Mouse (Mus musculus): ENCODE data around the gene Asic4.

Gene Asic4

DNA sequence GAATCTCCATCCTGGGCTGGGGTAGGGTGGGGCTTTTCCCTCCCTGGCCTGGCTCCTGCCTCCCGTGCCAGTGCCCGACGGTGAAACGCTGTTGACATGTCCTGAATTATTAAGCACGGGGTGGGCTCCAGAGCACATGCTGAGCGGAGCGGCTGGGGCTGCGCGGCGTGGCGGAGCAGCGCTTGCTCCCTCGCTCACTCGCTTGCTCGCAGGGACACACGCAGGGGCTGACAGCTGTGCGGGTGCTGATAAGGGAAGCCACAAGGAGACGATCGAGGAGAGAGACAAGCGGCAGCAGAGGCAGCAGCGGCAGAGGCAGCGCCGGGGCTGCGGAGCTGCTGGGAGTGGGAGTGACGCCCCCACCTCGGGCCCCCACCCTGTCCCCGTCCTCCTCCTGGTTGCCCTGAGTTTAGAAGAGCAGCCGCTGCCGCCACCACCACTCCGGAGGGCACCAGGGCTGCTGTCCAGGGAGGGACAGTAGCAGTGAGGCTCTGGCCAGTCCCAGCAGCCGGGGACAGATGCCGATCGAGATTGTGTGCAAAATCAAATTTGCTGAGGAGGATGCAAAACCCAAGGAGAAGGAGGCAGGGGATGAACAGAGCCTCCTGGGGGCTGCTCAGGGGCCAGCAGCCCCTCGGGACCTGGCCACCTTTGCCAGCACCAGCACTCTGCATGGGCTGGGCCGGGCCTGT lies at the start of gene Asic4:
Gene Asic4 (plus strand): TSS at position 123 of the 692 bp plus-strand sequence.
- DNase-seq (ENCODE audit: low spot score in 2 of 2) = no peak

DNA sequence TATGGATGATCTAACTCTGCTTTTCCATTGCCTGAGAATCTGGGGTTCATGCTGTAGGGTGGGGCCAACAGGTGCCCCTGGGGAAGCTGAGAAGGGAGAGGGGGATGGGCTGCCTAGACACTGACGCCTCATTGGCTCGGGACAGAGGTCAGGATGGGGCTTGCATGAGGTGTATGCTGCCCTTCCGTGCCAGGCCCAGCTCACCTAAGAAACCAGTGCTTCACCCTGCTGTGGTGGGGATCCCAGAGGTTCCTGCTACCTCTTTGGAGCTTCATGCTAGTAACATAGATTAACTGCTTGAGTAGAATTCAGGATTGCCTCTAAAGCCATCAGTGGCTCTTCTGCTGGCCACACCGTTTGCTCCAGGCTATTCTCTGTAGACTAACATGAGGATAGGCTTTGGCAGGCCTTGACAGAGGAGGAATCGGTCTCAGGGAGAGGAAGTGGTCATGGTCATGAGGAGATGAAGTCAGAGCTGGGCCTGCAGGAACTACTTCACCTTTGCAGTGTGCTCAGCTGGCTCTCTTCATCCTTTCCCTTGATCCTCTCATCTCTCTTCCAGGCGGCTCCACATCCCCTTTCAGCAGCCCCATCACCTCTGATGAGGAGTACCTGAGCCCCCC lies 49.6 kb upstream of the Asic4 start:
- no peak for DNase-seq (ENCODE audit: low spot score in 2 of 2)

DNA sequence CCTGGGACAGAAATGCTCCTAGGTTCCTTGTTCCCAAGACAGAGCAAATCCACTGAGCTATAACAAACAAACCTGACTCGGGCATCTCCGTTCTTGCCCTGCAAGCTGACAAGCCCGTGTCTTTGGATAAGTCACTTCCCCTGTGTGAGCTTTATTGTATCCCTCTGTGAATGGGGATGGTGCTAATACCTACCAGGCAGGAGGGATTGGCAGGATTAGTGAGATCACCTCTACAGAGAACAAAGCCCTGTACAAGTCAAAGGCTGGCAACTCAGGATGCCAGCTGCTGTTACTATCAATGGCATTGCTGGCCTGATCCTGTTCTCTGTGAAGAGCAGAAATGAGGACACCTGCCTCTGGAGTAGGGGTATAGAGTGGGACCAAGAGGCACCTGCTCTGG lies 44.7 kb upstream of the Asic4 start:
- DNase-seq (ENCODE audit: low spot score in 2 of 2) = no peak

DNA sequence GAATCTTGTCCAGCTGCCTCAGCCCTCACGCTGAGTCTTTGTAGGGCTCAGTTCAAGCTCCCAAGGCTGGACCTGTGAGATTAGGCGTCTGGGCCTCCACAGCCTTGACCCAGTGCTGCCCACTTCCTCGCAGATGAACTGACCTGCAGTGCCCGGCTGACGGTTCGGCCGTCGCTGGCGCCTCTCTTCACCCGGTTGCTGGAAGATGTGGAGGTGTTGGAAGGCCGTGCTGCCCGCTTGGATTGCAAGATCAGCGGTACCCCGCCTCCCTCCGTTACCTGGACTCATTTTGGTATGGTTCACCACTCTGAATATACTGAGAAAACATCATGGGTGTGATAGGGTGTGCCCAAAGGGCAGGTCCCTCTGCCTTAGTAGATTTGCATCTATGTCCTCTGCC lies 44.1 kb upstream of the Asic4 start:
- no peak for DNase-seq (ENCODE audit: low spot score in 2 of 2)

DNA sequence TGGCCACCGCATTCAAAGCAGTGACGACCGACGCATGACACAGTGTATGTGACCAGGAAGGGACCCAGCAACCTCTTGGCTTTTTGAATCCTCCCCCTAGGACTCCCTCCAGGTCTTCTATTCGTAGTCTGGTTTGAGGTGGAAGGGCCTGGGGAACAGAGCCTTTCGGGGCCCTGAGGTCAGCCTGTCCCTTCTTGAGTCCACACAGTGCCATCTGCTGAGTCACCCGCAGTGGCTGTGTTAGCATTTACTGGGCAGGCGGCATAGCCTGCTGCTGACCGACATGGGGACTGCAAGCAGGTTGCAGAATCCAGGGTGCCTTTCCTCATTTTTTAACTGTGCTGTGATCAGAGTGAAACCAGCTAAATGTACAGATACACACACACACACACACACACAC lies 43.2 kb upstream of the Asic4 start:
- no peak for DNase-seq (ENCODE audit: low spot score in 2 of 2)

DNA sequence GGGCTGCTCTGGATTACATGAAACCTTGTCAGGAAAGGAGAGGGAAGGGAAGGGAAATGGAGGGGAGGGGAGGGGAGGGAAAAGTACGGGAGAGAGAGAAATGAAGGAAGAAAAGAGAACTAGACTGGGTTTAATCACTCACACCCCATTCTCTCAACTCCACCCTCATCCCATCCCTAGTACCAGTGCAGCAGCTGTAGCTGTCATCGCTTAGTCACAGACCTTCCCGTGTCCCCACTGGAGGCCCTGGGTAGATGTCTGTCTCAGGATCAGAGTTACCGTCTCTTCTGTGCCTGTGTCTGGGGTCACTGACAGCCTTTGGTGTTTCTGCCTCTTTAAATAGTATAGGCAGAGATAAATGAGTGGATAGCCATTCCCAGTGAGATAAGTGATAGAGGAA lies 42.0 kb upstream of the Asic4 start:
- no peak for DNase-seq (ENCODE audit: low spot score in 2 of 2)

DNA sequence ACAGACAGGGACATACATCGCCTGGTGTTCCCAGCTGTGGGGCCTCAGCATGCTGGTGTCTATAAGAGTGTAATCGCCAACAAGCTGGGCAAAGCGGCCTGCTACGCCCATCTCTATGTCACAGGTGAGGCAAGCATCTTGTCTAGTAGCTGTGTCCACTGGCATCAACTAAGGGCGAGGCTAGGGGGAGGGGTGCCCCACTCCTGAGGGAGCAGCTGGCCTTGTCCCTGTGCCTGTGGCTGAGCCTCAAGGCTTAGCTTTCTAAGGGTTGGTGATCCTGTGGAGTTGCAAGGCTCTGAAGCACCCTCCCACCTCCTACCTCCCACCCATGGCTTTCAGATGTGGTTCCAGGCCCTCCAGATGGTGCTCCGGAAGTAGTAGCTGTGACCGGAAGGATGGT lies 40.3 kb upstream of the Asic4 start:
- no peak for DNase-seq (ENCODE audit: low spot score in 2 of 2)

DNA sequence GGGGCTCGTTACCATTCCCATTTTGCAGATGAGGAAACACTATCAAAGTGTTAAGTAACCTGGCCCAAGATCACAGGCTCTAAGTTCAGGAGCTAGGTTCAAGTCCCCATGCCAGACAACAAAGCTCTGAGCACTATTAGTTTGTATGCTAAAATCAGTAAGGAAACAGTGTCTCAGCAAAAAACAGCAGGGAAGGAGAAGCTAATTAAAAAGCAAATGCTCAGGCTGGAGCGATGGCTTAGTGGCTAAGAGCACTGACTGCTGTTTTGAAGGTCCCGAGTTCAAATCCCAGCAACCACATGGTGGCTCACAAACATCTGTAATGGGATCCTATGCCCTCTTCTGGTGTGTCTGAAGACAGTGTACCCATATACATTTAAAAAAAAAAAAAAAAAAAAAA lies 38.0 kb upstream of the Asic4 start:
- no peak for DNase-seq (ENCODE audit: low spot score in 2 of 2)

DNA sequence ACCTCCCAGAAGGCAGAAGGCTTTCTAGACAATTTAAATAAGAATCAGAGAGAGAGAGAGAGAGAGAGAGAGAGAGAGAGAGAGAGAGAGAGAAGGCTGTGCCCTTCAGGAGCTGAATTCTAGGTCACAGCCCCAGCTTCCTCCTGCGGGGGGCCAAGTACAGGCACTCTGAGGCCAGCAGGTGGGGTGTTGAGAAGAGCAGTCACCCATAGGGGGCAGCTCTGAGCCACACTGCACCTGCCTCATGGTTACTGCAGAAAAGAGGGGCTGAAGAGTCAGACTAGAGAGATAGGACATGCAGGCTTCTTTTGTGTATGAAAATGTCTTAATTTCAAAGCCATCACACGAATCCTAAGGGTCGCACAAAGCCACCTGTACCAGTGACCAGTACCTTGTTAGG lies 36.5 kb upstream of the Asic4 start:
- DNase-seq (ENCODE audit: low spot score in 2 of 2) = no peak

DNA sequence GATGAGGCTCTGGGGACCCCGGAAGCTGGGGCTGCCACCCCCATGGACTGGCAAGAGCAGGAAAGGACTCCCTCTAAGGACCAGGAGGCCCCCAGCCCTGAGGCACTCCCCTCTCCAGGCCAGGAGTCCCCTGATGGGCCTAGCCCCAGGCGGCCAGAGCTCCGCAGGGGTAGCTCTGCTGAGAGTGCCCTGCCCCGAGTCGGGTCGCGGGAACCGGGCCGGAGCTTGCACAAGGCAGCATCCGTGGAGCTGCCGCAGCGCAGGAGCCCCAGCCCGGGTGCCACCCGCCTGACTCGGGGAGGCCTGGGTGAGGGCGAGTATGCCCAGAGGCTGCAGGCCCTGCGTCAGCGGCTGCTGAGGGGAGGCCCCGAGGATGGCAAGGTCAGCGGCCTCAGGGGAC lies 28.4 kb upstream of the Asic4 start:
- no peak for DNase-seq (ENCODE audit: low spot score in 2 of 2)

DNA sequence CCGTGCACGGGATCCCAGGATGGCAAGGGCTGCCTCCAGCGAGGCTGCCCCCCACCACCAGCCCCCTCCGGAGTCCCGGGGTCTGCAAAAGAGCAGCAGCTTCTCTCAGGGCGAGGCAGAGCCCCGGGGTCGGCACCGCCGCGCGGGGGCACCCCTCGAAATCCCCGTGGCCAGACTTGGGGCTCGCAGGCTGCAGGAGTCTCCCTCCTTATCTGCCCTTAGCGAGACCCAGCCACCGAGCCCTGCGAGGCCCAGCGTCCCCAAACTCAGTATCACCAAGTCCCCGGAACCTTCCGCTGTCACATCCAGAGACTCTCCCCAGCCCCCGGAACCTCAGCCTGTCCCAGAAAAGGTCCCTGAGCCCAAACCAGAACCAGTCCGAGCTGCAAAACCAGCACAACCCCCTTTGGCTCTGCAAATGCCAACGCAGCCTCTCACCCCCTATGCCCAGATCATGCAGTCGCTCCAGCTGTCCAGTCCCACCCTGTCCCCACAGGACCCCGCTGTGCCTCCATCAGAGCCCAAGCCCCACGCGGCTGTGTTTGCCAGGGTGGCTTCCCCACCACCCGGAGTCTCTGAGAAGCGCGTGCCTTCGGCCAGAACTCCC lies 27.9 kb upstream of the Asic4 start:
- no peak for DNase-seq (ENCODE audit: low spot score in 2 of 2)

DNA sequence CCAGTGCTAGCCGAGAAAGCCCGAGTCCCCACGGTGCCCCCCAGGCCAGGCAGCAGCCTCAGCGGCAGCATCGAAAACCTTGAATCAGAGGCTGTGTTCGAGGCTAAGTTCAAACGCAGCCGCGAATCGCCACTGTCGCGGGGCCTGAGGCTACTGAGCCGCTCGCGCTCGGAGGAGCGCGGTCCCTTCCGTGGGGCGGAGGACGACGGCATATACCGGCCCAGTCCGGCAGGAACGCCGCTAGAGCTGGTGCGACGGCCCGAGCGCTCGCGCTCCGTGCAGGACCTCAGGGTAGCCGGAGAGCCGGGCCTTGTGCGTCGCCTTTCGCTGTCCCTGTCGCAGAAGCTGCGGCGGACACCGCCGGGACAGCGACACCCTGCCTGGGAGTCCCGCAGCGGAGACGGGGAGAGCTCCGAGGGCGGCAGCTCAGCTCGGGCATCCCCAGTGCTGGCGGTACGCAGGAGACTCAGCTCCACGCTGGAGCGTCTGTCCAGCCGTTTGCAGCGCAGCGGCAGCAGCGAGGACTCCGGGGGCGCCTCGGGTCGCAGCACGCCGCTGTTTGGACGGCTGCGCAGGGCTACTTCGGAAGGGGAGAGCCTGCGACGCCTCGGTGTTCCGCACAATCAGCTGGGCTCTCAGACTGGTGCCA lies 27.3 kb upstream of the Asic4 start:
- DNase-seq (ENCODE audit: low spot score in 2 of 2) = no peak

DNA sequence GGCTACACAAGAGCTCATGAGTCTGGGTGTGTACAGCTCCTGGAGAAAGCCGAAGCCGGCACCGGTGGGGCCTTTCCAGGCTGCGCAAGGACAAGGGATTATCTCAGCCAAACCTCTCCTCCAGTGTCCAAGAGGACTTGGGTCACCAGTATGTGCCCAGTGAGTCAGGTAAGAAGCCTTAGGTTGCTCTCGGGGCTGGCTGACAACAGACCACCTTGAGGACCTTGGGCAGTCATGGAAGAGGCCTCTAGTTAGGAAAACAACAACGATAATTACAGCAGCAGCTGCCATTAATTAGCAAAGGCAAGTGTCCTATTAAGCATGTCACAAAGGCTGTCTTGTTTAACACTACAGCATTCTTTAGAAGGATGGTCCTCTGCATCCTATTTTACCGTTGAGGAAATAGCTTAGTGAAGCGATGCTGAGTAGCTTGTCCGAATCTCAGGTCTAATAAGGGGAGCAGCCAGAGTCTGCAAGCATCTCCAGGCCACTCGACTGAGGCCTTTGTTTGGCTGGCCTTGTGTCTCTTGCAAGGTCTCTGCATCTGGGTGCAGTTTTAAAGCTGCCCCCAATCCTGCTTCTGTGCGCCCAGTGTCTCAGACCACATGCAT lies 26.4 kb upstream of the Asic4 start:
- DNase-seq (ENCODE audit: low spot score in 2 of 2) = no peak

DNA sequence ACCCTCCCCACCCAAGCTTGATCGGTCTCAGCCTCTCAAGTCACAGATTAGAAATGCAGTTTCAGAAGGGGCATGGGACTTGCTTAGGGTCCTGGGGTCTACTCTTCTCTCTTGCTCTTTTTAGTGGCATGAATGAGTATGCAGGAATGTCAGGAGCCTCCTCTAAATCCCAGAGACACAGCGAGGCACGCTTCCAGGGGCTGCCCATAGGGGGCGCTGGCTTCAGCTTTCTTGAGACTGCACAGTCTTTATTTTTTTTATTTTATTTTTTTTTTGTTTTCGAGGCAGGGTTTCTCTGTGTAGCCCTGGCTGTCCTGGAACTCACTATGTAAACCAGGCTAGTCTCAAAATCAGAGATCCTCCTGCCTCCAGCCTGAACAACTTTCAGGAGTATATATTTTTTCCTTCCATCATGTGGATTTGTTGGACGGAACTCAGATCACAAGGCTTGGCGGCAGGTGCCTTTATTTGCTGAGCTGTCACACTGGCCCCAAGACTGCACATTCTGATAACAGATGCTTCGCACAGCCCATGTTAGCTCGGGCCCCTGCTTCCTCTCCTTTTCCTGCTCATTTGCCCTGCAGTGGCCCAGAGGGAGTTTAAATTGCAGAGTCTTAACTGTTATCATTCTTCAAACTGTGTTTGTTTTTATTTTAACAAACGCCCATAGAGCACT lies 24.3 kb upstream of the Asic4 start:
- DNase-seq (ENCODE audit: low spot score in 2 of 2) = no peak

DNA sequence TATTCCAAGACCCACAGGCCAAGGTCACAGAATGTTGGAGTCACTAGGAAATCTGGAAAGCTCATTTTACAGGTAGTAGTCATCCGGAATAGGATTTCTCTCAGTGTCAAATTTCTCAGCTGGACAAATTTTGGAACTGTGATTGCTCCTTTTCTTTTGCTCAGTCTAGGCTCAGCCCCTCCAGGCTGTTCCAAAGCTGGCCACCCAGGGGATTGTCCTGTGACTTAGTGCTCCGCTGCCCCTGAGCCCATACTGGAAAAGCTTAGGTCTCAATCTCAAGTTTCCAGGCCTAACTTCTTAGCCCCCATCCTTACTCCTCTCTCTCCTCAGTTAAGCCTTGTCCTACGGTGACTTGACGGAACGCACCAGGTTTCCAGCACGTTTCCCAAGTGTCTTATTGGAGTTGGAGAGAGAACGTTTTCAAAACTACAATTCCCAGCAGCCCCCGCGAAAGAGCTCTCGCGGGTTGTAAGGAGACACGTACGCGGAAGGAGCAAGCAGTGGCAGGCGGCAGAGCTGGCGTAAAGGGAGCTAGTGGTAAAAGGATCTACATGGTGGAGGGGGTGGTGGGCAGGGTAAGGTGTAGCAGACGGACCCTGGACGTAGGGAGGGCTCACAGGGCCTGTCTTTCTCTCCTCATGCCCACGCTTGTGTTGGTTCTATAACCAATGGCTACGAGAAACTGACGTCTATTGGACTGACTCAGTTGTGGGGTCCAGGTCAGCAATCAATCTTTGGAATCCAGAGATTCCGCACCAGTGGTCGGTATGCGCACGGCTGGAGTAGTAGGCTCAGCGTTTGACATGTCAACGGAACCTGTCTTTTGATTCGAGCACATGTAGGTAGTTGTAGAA lies 14.5 kb upstream of the Asic4 start, which contains the start of gene Gmppa:
Gene Gmppa (plus strand): TSS at position 456 of the 854 bp plus-strand sequence.
- peak; percentile 80 to 85 for DNase-seq (ENCODE audit: low spot score in 2 of 2)

DNA sequence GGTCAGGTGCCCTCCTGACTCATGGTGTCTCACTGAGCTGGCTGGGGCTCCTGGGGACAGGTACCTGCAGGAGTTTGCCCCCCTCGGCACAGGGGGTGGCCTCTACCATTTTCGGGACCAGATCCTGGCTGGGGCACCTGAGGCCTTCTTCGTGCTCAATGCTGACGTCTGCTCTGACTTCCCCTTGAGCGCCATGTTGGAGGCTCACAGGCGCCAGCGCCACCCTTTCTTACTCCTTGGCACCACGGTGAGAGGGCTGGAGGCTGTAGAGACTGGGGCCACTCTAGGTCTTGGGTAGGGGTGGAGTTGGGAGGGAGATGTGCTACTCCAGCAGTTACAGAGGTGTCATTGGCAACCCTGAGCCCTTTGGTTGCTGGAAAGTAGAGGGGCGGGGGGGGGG lies 11.5 kb upstream of the Asic4 start:
- no peak for DNase-seq (ENCODE audit: low spot score in 2 of 2)

DNA sequence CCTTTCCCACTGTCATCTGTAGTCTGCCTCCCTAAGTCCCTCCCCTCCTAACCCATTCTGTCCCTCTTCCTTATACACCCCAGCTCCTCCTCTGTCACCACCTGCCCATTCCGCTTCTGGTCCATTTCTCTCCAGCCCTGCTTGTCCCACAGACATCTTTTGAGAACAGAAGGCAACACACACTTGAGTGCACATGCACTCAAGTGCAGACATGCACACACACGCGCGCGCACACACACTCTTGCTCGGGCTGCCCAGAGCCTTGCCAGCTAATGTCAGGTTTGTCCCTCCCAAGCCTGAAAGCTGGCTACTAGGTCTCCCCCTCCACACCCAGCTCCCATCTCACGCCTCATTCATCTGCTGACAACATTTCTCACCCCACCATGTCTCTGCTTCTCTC lies 9.6 kb upstream of the Asic4 start:
- DNase-seq (ENCODE audit: low spot score in 2 of 2) = no peak

DNA sequence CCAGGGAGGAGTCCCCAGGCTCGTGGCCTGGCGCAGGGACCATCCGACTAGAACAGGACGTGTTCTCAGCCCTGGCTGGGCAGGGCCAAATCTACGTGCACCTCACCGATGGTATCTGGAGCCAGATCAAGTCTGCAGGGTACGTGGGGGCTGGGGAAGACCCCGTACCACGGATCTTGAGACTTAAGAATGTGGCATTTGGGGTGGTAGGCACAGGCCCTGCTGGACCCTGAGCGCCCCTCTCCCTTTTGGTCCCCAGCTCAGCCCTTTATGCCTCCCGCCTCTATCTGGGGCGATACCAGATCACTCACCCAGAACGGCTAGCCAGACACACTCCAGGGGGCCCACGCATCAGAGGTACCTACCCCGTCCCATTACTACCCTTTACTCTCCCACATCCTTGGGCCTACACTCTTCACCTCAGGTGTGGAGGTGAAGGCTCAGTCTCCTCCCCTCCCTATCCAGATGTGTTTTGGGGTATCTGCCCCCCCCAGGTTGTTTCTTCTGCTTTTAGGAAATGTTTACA lies 8.7 kb upstream of the Asic4 start:
- no peak for DNase-seq (ENCODE audit: low spot score in 2 of 2)

DNA sequence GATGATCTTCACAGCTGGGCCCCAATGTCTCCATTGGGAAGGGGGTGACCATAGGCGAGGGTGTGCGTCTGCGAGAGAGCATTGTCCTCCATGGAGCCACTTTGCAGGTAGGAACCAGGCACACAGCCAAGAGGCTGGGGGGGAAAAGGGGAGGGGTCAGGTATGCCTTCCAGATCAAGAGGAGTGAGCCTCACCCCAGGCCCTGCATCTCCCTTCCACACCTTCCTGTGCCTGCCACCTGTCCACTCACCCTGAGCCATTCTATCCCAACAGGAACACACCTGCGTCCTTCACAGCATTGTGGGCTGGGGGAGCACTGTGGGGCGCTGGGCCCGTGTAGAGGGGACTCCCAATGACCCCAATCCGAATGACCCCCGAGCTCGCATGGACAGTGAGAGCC lies 8.1 kb upstream of the Asic4 start:
- no peak for DNase-seq (ENCODE audit: low spot score in 2 of 2)

DNA sequence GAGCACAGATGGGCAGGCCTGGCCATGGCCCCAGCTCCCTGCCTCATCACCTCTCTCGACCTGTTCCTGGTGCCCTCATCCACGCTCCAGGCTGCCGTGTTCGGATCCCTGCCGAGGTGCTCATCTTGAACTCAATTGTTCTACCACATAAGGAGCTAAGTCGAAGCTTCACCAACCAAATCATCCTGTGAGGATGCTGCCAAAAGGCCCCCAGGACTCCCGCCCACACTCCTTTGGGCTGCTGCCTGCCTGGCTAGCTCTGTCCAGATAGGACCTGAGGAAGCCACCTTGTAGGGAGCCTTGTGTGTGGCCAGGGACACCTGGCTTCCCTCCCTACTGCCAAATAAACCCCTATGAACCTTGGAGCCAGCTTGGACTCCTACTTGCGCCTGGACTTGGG lies 7.4 kb upstream of the Asic4 start:
- DNase-seq (ENCODE audit: low spot score in 2 of 2) = no peak

All from urinary bladder, postnatal 36 days (tissue).